Mouse (Mus musculus): ENCODE measurements around the gene Olfr1312. TPM values are rescaled to one million over a fixed set of nuclear protein-coding genes. Genes with fewer than 3 reads are reported as not detected.
"Not testable (repeated sequence)": the region's sequence is repeated elsewhere in the genome, so short reads cannot be mapped to it uniquely, and the experiment has no call there.

Olfr1312 gene
- total RNA-seq (2017) = not detected in 3 replicates

GRCm38 (mm10) chr2:112050138-112050537, at the start of gene Olfr1312:
Gene Olfr1312 (minus strand): TSS chr2:112050238.
- ATAC-seq (replicated peaks; ENCODE audit: insufficient number of reproducible peaks, low FRiP score, low TSS enrichment, poor library complexity, severe bottlenecking) = no peak

GRCm38 (mm10) chr2:112096681-112097080, 46.6 kb upstream of the Olfr1312 start, which contains the start of gene Olfr1314:
Gene Olfr1314 (minus strand): TSS chr2:112096781.
- no peak for ATAC-seq (replicated peaks; ENCODE audit: insufficient number of reproducible peaks, low FRiP score, low TSS enrichment, poor library complexity, severe bottlenecking)

DNA sequence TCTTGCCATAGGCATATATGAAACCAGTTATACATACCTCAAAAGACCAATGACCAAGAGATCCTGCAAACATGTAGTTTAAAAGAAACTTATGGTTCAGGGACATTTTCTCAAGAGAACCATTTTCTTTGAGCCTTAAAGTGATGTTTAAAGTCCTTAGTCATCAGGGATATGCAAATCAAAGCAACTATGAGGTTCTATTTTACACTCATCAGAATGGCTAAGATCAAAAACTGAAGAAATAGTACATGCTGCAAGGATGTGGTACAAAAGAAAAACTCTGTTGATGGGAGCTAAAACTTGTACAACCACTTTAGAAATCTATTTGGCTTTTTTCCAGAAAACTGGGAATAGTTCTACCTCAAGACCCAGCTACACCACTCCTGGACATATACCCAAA, 27.7 kb upstream of the Olfr1312 start, which contains the start of gene Olfr1313:
Olfr1313 (minus strand) TSS at position 101 of the 400 bp plus-strand sequence.
- ATAC-seq (replicated peaks; ENCODE audit: insufficient number of reproducible peaks, low FRiP score, low TSS enrichment, poor library complexity, severe bottlenecking) = no peak

GRCm38 (mm10) chr2:112026971-112027370, 23.1 kb downstream of the Olfr1312 start:
- not testable (repeated sequence) for ATAC-seq (replicated peaks; ENCODE audit: insufficient number of reproducible peaks, low FRiP score, low TSS enrichment, poor library complexity, severe bottlenecking)

- no peak for ATAC-seq (replicated peaks; ENCODE audit: insufficient number of reproducible peaks, low FRiP score, low TSS enrichment, poor library complexity, severe bottlenecking)
Observed at GRCm38 (mm10) chr2:112024312-112024711, 25.7 kb downstream of the Olfr1312 start, which contains the start of gene Olfr1311. Gene Olfr1311 (minus strand): TSS chr2:112024412.

GRCm38 (mm10) chr2:112014900-112015299, 35.1 kb downstream of the Olfr1312 start:
- no peak for ATAC-seq (replicated peaks; ENCODE audit: insufficient number of reproducible peaks, low FRiP score, low TSS enrichment, poor library complexity, severe bottlenecking)

DNA sequence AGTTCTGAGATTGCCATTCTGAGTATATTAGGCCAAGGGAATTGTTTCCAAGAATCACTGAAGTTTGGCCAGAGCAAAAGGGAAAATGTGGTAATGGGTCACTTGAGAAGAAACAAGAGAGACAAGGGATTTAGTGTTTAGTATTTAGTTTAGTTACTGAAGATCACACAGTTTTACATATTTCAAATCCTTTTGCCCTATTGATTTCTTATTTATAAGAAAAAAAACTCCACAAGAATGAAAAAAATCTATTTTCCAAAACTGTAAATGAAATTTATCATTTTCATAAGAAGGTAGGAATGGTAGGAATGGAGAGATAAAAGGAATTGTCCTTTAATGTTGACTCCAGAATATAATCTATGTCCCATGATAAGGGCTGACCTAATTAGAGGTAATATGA, 37.4 kb downstream of the Olfr1312 start, which contains the start of gene Olfr1310:
Olfr1310 (minus strand) TSS at position 101 of the 400 bp plus-strand sequence.
- ATAC-seq (replicated peaks; ENCODE audit: insufficient number of reproducible peaks, low FRiP score, low TSS enrichment, poor library complexity, severe bottlenecking) = no peak

DNA sequence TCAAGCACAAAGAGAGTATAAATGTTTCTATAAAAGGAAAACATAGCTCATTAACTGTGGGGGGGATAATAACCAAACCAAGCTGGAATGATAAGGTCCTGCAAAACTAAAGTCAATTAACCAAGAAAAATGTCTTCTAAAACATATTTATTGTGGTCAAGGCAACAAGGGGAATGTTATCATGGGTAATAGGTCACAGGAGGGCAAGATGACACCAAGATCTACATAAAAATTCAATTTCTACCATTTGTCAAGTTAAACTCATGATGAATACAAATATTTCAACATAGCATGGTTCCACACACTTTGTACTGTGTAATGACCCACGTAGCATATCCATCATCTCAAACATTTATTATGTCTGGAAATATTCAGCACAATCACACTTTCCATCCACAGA, 59.9 kb downstream of the Olfr1312 start, which contains the start of gene Olfr1309:
Olfr1309 (minus strand) TSS at position 101 of the 400 bp plus-strand sequence.
- no peak for ATAC-seq (replicated peaks; ENCODE audit: insufficient number of reproducible peaks, low FRiP score, low TSS enrichment, poor library complexity, severe bottlenecking)

Other genes with a start within 250 kb of the Olfr1312 start
- not detected in 3 replicates for gene Olfr1303, start 229.9 kb downstream of the Olfr1312 start, total RNA-seq (2017)
- not detected in 3 replicates for gene Olfr1305, start 173.1 kb downstream of the Olfr1312 start, total RNA-seq (2017)
- not detected in 3 replicates for gene Olfr1306, start 134.0 kb downstream of the Olfr1312 start, total RNA-seq (2017)
- gene Olfr1307, start 100.8 kb downstream of the Olfr1312 start, total RNA-seq (2017) = under 0.01 to 0.10 TPM in 2 of 3 replicates, not detected in the other
- not detected in 3 replicates for gene Olfr1308, start 85.3 kb downstream of the Olfr1312 start, total RNA-seq (2017)
- gene Olfr1309, start 60.0 kb downstream of the Olfr1312 start, total RNA-seq (2017) = not detected in 3 replicates
- not detected in 3 replicates for gene Olfr1310, start 37.5 kb downstream of the Olfr1312 start, total RNA-seq (2017)
- not detected in 3 replicates for gene Olfr1311, start 25.8 kb downstream of the Olfr1312 start, total RNA-seq (2017)
- not detected in 3 replicates for gene Olfr1313, start 27.6 kb upstream of the Olfr1312 start, total RNA-seq (2017)
- not detected in 3 replicates for gene Olfr1314, start 46.5 kb upstream of the Olfr1312 start, total RNA-seq (2017)
- not detected in 3 replicates for gene Olfr1315-ps1, start 65.2 kb upstream of the Olfr1312 start, total RNA-seq (2017)
- gene Olfr1316, start 84.7 kb upstream of the Olfr1312 start, total RNA-seq (2017) = not detected in 3 replicates
- not detected in 3 replicates for gene Olfr1317, start 90.1 kb upstream of the Olfr1312 start, total RNA-seq (2017)
- gene Olfr1318, start 104.0 kb upstream of the Olfr1312 start, total RNA-seq (2017) = not detected in 3 replicates
- gene Lpcat4, start 189.2 kb upstream of the Olfr1312 start, total RNA-seq (2017) = 21.3 to 55.5 TPM (median 46.2 TPM) in 3 replicates
- not detected in 3 replicates for gene Nutm1, start 209.1 kb upstream of the Olfr1312 start, total RNA-seq (2017)
- gene Nop10, start 211.7 kb upstream of the Olfr1312 start, total RNA-seq (2017) = 47.8 to 69.9 TPM (median 58.9 TPM) in 3 replicates
- gene Slc12a6, start 215.6 kb upstream of the Olfr1312 start, total RNA-seq (2017) = 175 to 238 TPM (median 221 TPM) in 3 replicates
- gene Gm21985, start 216.1 kb upstream of the Olfr1312 start, total RNA-seq (2017) = 0.49 to 16.1 TPM (median 12.5 TPM) in 3 replicates